ENCODE assay signal across 8 mouse cellular contexts in the genomic region with DNA sequence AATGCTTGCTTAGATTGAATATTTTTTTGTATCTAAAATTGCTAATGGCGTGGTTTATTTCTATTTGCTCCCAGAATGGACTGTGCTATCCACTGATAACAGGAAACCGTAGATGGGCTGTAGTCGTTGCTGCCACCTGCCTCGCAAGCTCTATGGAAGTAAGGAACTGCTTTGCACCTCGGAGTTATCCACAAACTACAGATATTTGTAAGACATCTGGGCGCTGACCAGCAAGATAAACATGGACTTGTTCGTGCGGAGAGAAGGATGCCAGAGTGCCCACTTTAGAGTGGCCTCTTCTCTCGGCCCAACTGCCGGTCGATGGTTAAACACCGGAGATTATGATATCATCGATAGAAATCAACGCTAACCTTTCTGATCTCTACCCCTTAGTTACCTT. TPM values are rescaled to one million over a fixed set of nuclear protein-coding genes. Genes with fewer than 3 reads are reported as not detected.
DNase-seq lines count a peak whose midpoint lies in the region; ATAC-seq lines count a peak whose summit lies in the region.
"Had no signal": no experiment of that assay in that cellular context is flagged by ENCODE, and none has a peak within 500 bp of the region (broad histone marks: within the 10 kb centered on the region; RNA-seq: fewer than 3 reads in every experiment).

No protein-coding gene starts in this region.

- H3K36me3 ChIP-seq in lung, embryonic 15.5 days: no peaks in the 10 kb centered on the region
- no peaks in the 10 kb centered on the region for H3K36me3 ChIP-seq in forebrain, embryonic 13.5 days (ENCODE audit: poor library complexity, severe bottlenecking)
- no peaks in the 10 kb centered on the region for H3K36me3 ChIP-seq in limb, embryonic 10.5 days
- H3K36me3 ChIP-seq in neural tube, embryonic 15.5 days: no peaks in the 10 kb centered on the region

- no peak for DNase-seq in lung, adult 18-20 months
- no peak for DNase-seq in limb, embryonic 10.5 days (ENCODE audit: low spot score)
- no peak for DNase-seq in right cerebral cortex, adult 2 months (ENCODE audit: low spot score in 2 of 2)
- no peak for DNase-seq in layer of hippocampus, adult 9-10 months (ENCODE audit: low spot score)

- no peak for ATAC-seq in lung, embryonic 15.5 days (ENCODE audit: borderline replicate concordance, extremely low read depth, low FRiP score, low TSS enrichment)
- no peak for ATAC-seq in forebrain, embryonic 13.5 days
- no peak for ATAC-seq in neural tube, embryonic 15.5 days (ENCODE audit: low FRiP score)

- H3K9me3 ChIP-seq in lung, embryonic 15.5 days: no peaks in the 10 kb centered on the region
- H3K9me3 ChIP-seq in forebrain, embryonic 13.5 days (replicated peaks): no peaks in the 10 kb centered on the region
- H3K9me3 ChIP-seq in limb, embryonic 10.5 days (replicated peaks): no peaks in the 10 kb centered on the region
- H3K9me3 ChIP-seq in neural tube, embryonic 15.5 days (replicated peaks): no peaks in the 10 kb centered on the region

- peak overlapping the region; percentile 43 for H3K4me3 ChIP-seq in lung, embryonic 15.5 days
- H3K4me3 ChIP-seq in forebrain, embryonic 13.5 days: peak overlapping the region; percentile 44
- peak overlapping the region; percentile 55 for H3K4me3 ChIP-seq in limb, embryonic 10.5 days
- H3K4me3 ChIP-seq in neural tube, embryonic 15.5 days (replicated peaks): peak overlapping the region; percentile 33

- H3K27ac ChIP-seq in lung, embryonic 15.5 days: no peak overlapping the region
- H3K27ac ChIP-seq in forebrain, embryonic 13.5 days: no peak overlapping the region
- no peak overlapping the region for H3K27ac ChIP-seq in limb, embryonic 10.5 days
- no peak overlapping the region for H3K27ac ChIP-seq in neural tube, embryonic 15.5 days (replicated peaks)
- H3K27ac ChIP-seq: macrophage had no signal

- H3K9ac ChIP-seq in lung, embryonic 15.5 days: no peak overlapping the region
- no peak overlapping the region for H3K9ac ChIP-seq in forebrain, embryonic 13.5 days
- H3K9ac ChIP-seq in neural tube, embryonic 15.5 days (replicated peaks): no peak overlapping the region

- under 1% methylated on average over 14 of the region's 14 CpGs for WGBS in lung, embryonic 15.5 days
- WGBS in forebrain, embryonic 13.5 days: under 1% methylated on average over 14 of the region's 14 CpGs
- WGBS in limb, embryonic 10.5 days: 1% methylated on average over 14 of the region's 14 CpGs
- 1% methylated on average over 14 of the region's 14 CpGs for WGBS in neural tube, embryonic 15.5 days

- H3K4me1 ChIP-seq in lung, embryonic 15.5 days: peaks cover 26% of the 10 kb centered on the region
- H3K4me1 ChIP-seq in forebrain, embryonic 13.5 days: peaks cover 24% of the 10 kb centered on the region
- peaks cover 34% of the 10 kb centered on the region for H3K4me1 ChIP-seq in limb, embryonic 10.5 days
- H3K4me1 ChIP-seq in neural tube, embryonic 15.5 days: peaks cover 23% of the 10 kb centered on the region

- H3K4me2 ChIP-seq in lung, embryonic 15.5 days: peak overlapping the region; percentile 85
- H3K4me2 ChIP-seq in forebrain, embryonic 13.5 days: peak overlapping the region; percentile 81
- peak overlapping the region; percentile 57 for H3K4me2 ChIP-seq in neural tube, embryonic 15.5 days

- H3K27me3 ChIP-seq in lung, embryonic 15.5 days: peaks cover 99% of the 10 kb centered on the region
- H3K27me3 ChIP-seq in forebrain, embryonic 13.5 days: peaks cover 98% of the 10 kb centered on the region
- H3K27me3 ChIP-seq in limb, embryonic 10.5 days (ENCODE audit: low read depth, poor library complexity, severe bottlenecking): peaks cover 99% of the 10 kb centered on the region
- H3K27me3 ChIP-seq in neural tube, embryonic 15.5 days (replicated peaks): peaks cover 95% of the 10 kb centered on the region

RNA-seq across cellular contexts. Expression of a gene that starts 0.5 kb away (rescaled TPM):
- polyA plus RNA-seq in lung, embryonic 15.5 days (2015; fragmentation: Nextera tagmentation; extraction: Ambion mirVana): 0.76 and 1.6 TPM in 2 replicates
- 0.26 and 0.43 TPM in 2 replicates for polyA plus RNA-seq in forebrain, embryonic 13.5 days (2015; fragmentation: Nextera tagmentation; extraction: Ambion mirVana)
- 2.6 and 5.6 TPM in 2 replicates for polyA plus RNA-seq in limb, embryonic 10.5 days (2016; fragmentation: Nextera tagmentation; extraction: Ambion mirVana)
- polyA plus RNA-seq in neural tube, embryonic 15.5 days (2015; fragmentation: Nextera tagmentation; extraction: Ambion mirVana): 0.27 and 6.4 TPM in 2 replicates
- polyA plus RNA-seq: macrophage had no signal
